In the genomic region with DNA sequence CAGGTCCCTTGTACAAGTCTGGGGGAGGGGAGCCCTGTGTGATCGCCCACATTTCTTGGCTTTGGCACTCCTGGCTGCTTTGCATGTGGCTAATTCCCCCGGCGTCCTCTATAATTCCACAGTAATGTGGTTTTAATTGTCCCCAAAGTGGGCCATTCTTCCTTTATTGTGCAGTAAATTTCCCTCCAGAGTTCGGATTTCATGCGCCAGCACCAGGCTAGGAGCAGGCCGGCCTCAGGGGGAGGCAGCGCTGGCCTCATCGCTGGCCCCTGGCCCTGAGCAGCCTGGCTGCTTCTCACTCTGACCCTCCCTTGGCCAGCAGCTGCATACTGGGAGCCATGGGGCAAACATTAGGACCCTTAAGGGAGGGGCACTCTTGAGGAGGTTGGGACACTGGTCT, we compare ENCODE assay signal across 12 mouse cellular contexts.
DNase-seq lines count a peak whose midpoint lies in the region; ATAC-seq lines count a peak whose summit lies in the region.
"Had no signal": no experiment of that assay in that cellular context is flagged by ENCODE, and none has a peak within 500 bp of the region (broad histone marks: within the 10 kb centered on the region; RNA-seq: fewer than 3 reads in every experiment).

No protein-coding gene starts in this region.

- no peak overlapping the region for H3K9ac ChIP-seq in midbrain, embryonic 15.5 days
- H3K9ac ChIP-seq in hindbrain, embryonic 15.5 days, result no peak overlapping the region
- H3K9ac ChIP-seq in liver, embryonic 11.5 days (ENCODE audit: low read depth, low read length), result no peak overlapping the region

- DNase-seq in adrenal gland, postnatal 10 days, result peak; percentile 23
- DNase-seq in adrenal gland, postnatal 36 days, result no peak
- no peak for DNase-seq in midbrain, embryonic 10.5 days (ENCODE audit: low spot score)
- peak; percentile 47 for DNase-seq in skeletal muscle tissue, adult 2 months (ENCODE audit: low read depth, low spot score)
- DNase-seq in liver, embryonic 11.5 days (ENCODE audit: low spot score), result no peak
- no peak for DNase-seq in ovary, postnatal 10 days (ENCODE audit: low spot score)
- DNase-seq: cerebellum, adult 9-11 months; lung, adult 18-20 months had no signal

- no peak overlapping the region for H3K4me3 ChIP-seq in midbrain, embryonic 10.5 days
- no peak overlapping the region for H3K4me3 ChIP-seq in midbrain, embryonic 15.5 days
- no peak overlapping the region for H3K4me3 ChIP-seq in hindbrain, embryonic 15.5 days
- H3K4me3 ChIP-seq in liver, embryonic 11.5 days (ENCODE audit: low read depth, low read length), result no peak overlapping the region

- H3K4me2 ChIP-seq in midbrain, embryonic 15.5 days, result no peak overlapping the region
- no peak overlapping the region for H3K4me2 ChIP-seq in hindbrain, embryonic 15.5 days
- no peak overlapping the region for H3K4me2 ChIP-seq in liver, embryonic 11.5 days

- no peak for ATAC-seq in midbrain, embryonic 15.5 days (replicated peaks)
- ATAC-seq in hindbrain, embryonic 15.5 days (ENCODE audit: low FRiP score, low read depth), result 0 out of 2 replicates have a peak, but pooled peaks have one; percentile 10
- ATAC-seq in liver, embryonic 11.5 days (replicated peaks; ENCODE audit: low FRiP score), result no peak
- ATAC-seq: intestine, postnatal 0 days had no signal

- H3K9me3 ChIP-seq in midbrain, embryonic 10.5 days (replicated peaks), result no peaks in the 10 kb centered on the region
- H3K9me3 ChIP-seq in midbrain, embryonic 15.5 days, result no peaks in the 10 kb centered on the region
- H3K9me3 ChIP-seq in hindbrain, embryonic 15.5 days, result no peaks in the 10 kb centered on the region
- H3K9me3 ChIP-seq in liver, embryonic 11.5 days (ENCODE audit: control insufficient read depth, low read length), result no peaks in the 10 kb centered on the region

- H3K36me3 ChIP-seq in midbrain, embryonic 10.5 days, result peaks cover 7% of the 10 kb centered on the region; the same call in 1 of the 2 replicates
- H3K36me3 ChIP-seq in midbrain, embryonic 15.5 days (replicated peaks), result no peaks in the 10 kb centered on the region
- no peaks in the 10 kb centered on the region for H3K36me3 ChIP-seq in hindbrain, embryonic 15.5 days
- no peaks in the 10 kb centered on the region for H3K36me3 ChIP-seq in liver, embryonic 11.5 days (ENCODE audit: control insufficient read depth, insufficient read depth, low read length)

- peaks cover 32% of the 10 kb centered on the region for H3K27me3 ChIP-seq in midbrain, embryonic 10.5 days (ENCODE audit: low read depth, poor library complexity, severe bottlenecking)
- H3K27me3 ChIP-seq in midbrain, embryonic 15.5 days (replicated peaks), result no peaks in the 10 kb centered on the region
- no peaks in the 10 kb centered on the region; the same call in 1 of the 2 replicates for H3K27me3 ChIP-seq in hindbrain, embryonic 15.5 days
- H3K27me3 ChIP-seq in liver, embryonic 11.5 days (replicated peaks; ENCODE audit: control insufficient read depth, insufficient read depth, low read length), result peaks cover 8% of the 10 kb centered on the region

- peak overlapping the region; percentile 50 for H3K27ac ChIP-seq in midbrain, embryonic 10.5 days (replicated peaks)
- no peak overlapping the region for H3K27ac ChIP-seq in midbrain, embryonic 15.5 days
- H3K27ac ChIP-seq in hindbrain, embryonic 15.5 days (replicated peaks), result peak overlapping the region; percentile 54
- no peak overlapping the region for H3K27ac ChIP-seq in liver, embryonic 11.5 days (ENCODE audit: low read depth, low read length)
- H3K27ac ChIP-seq: stomach, postnatal 0 days had no signal

- WGBS in midbrain, embryonic 10.5 days, result 82% methylated on average over 8 of the region's 8 CpGs
- whole genome bisulfite sequencing in midbrain, embryonic 15.5 days, result 46% methylated on average over 8 of the region's 8 CpGs
- WGBS in hindbrain, embryonic 15.5 days, result 28% methylated on average over 8 of the region's 8 CpGs
- WGBS in liver, embryonic 11.5 days, result 77% methylated on average over 8 of the region's 8 CpGs

- peaks cover 67% of the 10 kb centered on the region for H3K4me1 ChIP-seq in midbrain, embryonic 10.5 days
- H3K4me1 ChIP-seq in midbrain, embryonic 15.5 days, result peaks cover 5% of the 10 kb centered on the region; the same call in 1 of the 2 replicates
- peaks cover 16% of the 10 kb centered on the region for H3K4me1 ChIP-seq in hindbrain, embryonic 15.5 days (replicated peaks)
- no peaks in the 10 kb centered on the region for H3K4me1 ChIP-seq in liver, embryonic 11.5 days (replicated peaks; ENCODE audit: control insufficient read depth, insufficient read depth, low read length)

Comparison
In these comparisons a context has a peak if more than half of its experiments do, and no peak if none do; other contexts are left out.
1. DNase-seq: peak in adrenal gland, postnatal 10 days (single experiment) and skeletal muscle tissue, adult 2 months (single experiment); none in adrenal gland, postnatal 36 days (0 of 2), midbrain, embryonic 10.5 days (single experiment), liver, embryonic 11.5 days (single experiment) and ovary, postnatal 10 days (single experiment).
2. H3K27ac ChIP-seq: peak in midbrain, embryonic 10.5 days (single experiment) and hindbrain, embryonic 15.5 days (single experiment); none in midbrain, embryonic 15.5 days (single experiment) and liver, embryonic 11.5 days (single experiment).